ENCODE assay signal across 9 mouse cellular contexts in the genomic region with DNA sequence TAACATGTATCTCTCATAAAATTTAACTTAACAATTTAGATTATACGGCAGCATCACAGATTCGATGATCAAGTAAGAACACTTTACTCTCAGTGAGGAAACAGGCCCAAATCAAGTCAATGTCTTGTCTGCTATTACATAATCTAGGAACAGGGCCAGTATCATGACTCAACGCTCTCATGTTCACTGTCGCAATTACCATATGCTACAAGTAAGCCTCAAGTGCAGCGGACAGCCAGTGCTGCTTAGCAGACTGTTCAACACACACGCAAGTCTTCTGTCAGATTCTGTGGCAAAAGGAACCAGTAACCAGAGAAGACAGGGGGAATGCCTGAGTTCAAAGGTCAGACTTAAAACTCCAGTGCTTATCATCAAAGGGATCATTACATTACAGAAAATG. TPM values are rescaled to one million over a fixed set of nuclear protein-coding genes. Genes with fewer than 3 reads are reported as not detected.
DNase-seq lines count a peak whose midpoint lies in the region; ATAC-seq and TF ChIP-seq lines count a peak whose summit lies in the region.
"Had no signal": no experiment of that assay in that cellular context is flagged by ENCODE, and none has a peak within 500 bp of the region (broad histone marks: within the 10 kb centered on the region; RNA-seq: fewer than 3 reads in every experiment).

No protein-coding gene starts in this region.

- H3K27ac ChIP-seq in limb, embryonic 14.5 days (replicated peaks; ENCODE audit: low read depth, low read length) = no peak overlapping the region
- no peak overlapping the region for H3K27ac ChIP-seq in limb, embryonic 10.5 days
- H3K27ac ChIP-seq in bone marrow macrophage, adult 2 months (ENCODE audit: insufficient read depth, low read depth, low read length) = peak overlapping the region; percentile 35
- peak overlapping the region; percentile 87 for H3K27ac ChIP-seq in layer of hippocampus, adult 2 months
- H3K27ac ChIP-seq: liver, embryonic 13.5 days had no signal

- H3K4me3 ChIP-seq in limb, embryonic 14.5 days (replicated peaks; ENCODE audit: low read length) = no peak overlapping the region
- no peak overlapping the region for H3K4me3 ChIP-seq in limb, embryonic 10.5 days
- no peak overlapping the region for H3K4me3 ChIP-seq in bone marrow macrophage, adult 2 months (ENCODE audit: insufficient read depth, low read length)
- no peak overlapping the region for H3K4me3 ChIP-seq in layer of hippocampus, adult 2 months
- H3K4me3 ChIP-seq: liver, embryonic 13.5 days had no signal

- TF ChIP-seq CTCF in bone marrow macrophage, adult 2 months (IDR thresholded peaks at IDR 0.05; ENCODE audit: low read depth, low read length) = no peak
- TF ChIP-seq CTCF in layer of hippocampus, adult 2 months (conservative IDR thresholded peaks at IDR 0.05) = no peak

- H3K4me1 ChIP-seq in limb, embryonic 14.5 days (ENCODE audit: control insufficient read depth, insufficient read depth, low read length) = no peaks in the 10 kb centered on the region
- no peaks in the 10 kb centered on the region for H3K4me1 ChIP-seq in limb, embryonic 10.5 days
- peaks cover 15% of the 10 kb centered on the region for H3K4me1 ChIP-seq in bone marrow macrophage, adult 2 months (ENCODE audit: control insufficient read depth, insufficient read depth, low read length)

- no peak overlapping the region for H3K9ac ChIP-seq in limb, embryonic 14.5 days (ENCODE audit: low read depth, low read length, severe bottlenecking)
- H3K9ac ChIP-seq: liver, embryonic 13.5 days had no signal

- WGBS in limb, embryonic 14.5 days = 67% methylated on average over 6 of the region's 6 CpGs
- 81% methylated on average over 6 of the region's 6 CpGs for WGBS in limb, embryonic 10.5 days

- no peak for TF ChIP-seq POLR2A in limb, embryonic 14.5 days (IDR thresholded peaks at IDR 0.05; ENCODE audit: borderline replicate concordance, extremely low read depth, insufficient read depth, insufficient read length)
- no peak for TF ChIP-seq POLR2A in bone marrow macrophage, adult 2 months (IDR thresholded peaks at IDR 0.05; ENCODE audit: borderline replicate concordance, low read depth, low read length)

- H3K27me3 ChIP-seq in limb, embryonic 14.5 days (ENCODE audit: control insufficient read depth, insufficient read depth, low read length) = no peaks in the 10 kb centered on the region
- no peaks in the 10 kb centered on the region for H3K27me3 ChIP-seq in limb, embryonic 10.5 days (ENCODE audit: low read depth, poor library complexity, severe bottlenecking)
- H3K27me3 ChIP-seq: liver, embryonic 13.5 days had no signal

- H3K36me3 ChIP-seq in limb, embryonic 14.5 days (ENCODE audit: control insufficient read depth, insufficient read depth, low read length) = peaks cover 44% of the 10 kb centered on the region
- peaks cover 79% of the 10 kb centered on the region for H3K36me3 ChIP-seq in limb, embryonic 10.5 days

- no peaks in the 10 kb centered on the region for H3K9me3 ChIP-seq in limb, embryonic 14.5 days (ENCODE audit: control insufficient read depth, low read length)
- H3K9me3 ChIP-seq in limb, embryonic 10.5 days (replicated peaks) = no peaks in the 10 kb centered on the region
- H3K9me3 ChIP-seq: liver, embryonic 13.5 days had no signal

- ATAC-seq in limb, embryonic 14.5 days (ENCODE audit: low FRiP score, low read depth) = peak; percentile 63
- ATAC-seq in monocyte, adult 5-6 weeks (replicated peaks; ENCODE audit: insufficient number of reproducible peaks, low FRiP score, low TSS enrichment, poor library complexity, severe bottlenecking) = peak; percentile 66; the same call in 1 of the 2 replicates
- no peak for ATAC-seq in inflammation-experienced regulatory T-cells, adult 6 months

- DNase-seq in limb, embryonic 14.5 days (ENCODE audit: low spot score) = peak; percentile 65
- no peak for DNase-seq in limb, embryonic 10.5 days (ENCODE audit: low spot score)
- peak; percentile 93 for DNase-seq in fibroblast of lung, adult 2 months (ENCODE audit: low read depth)
- peak; percentile 67 to 89 for DNase-seq in layer of hippocampus, adult 2 months (ENCODE audit: low spot score in 2 of 2)
- no peak for DNase-seq in embryo, embryonic 10 days (ENCODE audit: low spot score)
- DNase-seq: liver, embryonic 13.5 days had no signal

- no peak overlapping the region for H3K4me2 ChIP-seq in limb, embryonic 14.5 days (replicated peaks; ENCODE audit: low read depth, low read length, severe bottlenecking)
- H3K4me2 ChIP-seq: liver, embryonic 13.5 days had no signal

RNA-seq across cellular contexts. Expression of a gene that starts 20.1 kb away (rescaled TPM):
- 91.8 and 103 TPM in 2 replicates for polyA plus RNA-seq in limb, embryonic 14.5 days (2012; rRNA removed)
- polyA plus RNA-seq in limb, embryonic 14.5 days (2014; fragmentation: Nextera tagmentation; extraction: Ambion mirVana) = 158 and 175 TPM in 2 replicates
- polyA plus RNA-seq in limb, embryonic 10.5 days (2016; fragmentation: Nextera tagmentation; extraction: Ambion mirVana) = 83.6 and 109 TPM in 2 replicates
- polyA plus RNA-seq in bone marrow macrophage, adult 2 months (2012; ENCODE audit: insufficient read depth, insufficient read length, missing spikeins) = 15.8 and 16.1 TPM in 2 replicates
- 10 to 100 TPM; 25.0 to 29.9 TPM for total RNA-seq in layer of hippocampus, adult 2 months (2021)
- total RNA-seq in monocyte, adult 5-6 weeks (2017) = 4.4 to 6.4 TPM (median 5.1 TPM) in 3 replicates
- polyA plus RNA-seq in inflammation-experienced regulatory T-cells, adult 6 months (2017; shearing (Covaris generic)) = 10 to 100 TPM; 18.6 to 22.8 (median 22.1) TPM

RNA-seq across cellular contexts. Expression of a gene that starts 45.4 kb away (rescaled TPM):
- polyA plus RNA-seq in limb, embryonic 14.5 days (2012; rRNA removed) = 39.9 and 44.2 TPM in 2 replicates
- 132 and 137 TPM in 2 replicates for polyA plus RNA-seq in limb, embryonic 14.5 days (2014; fragmentation: Nextera tagmentation; extraction: Ambion mirVana)
- 53.4 and 64.7 TPM in 2 replicates for polyA plus RNA-seq in limb, embryonic 10.5 days (2016; fragmentation: Nextera tagmentation; extraction: Ambion mirVana)
- polyA plus RNA-seq in bone marrow macrophage, adult 2 months (2012; ENCODE audit: insufficient read depth, insufficient read length, missing spikeins) = 61.3 and 69.7 TPM in 2 replicates
- total RNA-seq in layer of hippocampus, adult 2 months (2021) = 10 to 100 TPM; 54.2 to 56.8 TPM
- total RNA-seq in monocyte, adult 5-6 weeks (2017) = 102 to 122 TPM (median 106 TPM) in 3 replicates
- 10 to 100 TPM; 48.4 to 62.8 (median 60.1) TPM for polyA plus RNA-seq in inflammation-experienced regulatory T-cells, adult 6 months (2017; shearing (Covaris generic))

Comparison
In these comparisons a context has a peak if more than half of its experiments do, and no peak if none do; other contexts are left out.
1. DNase-seq: peak in limb, embryonic 14.5 days (single experiment), fibroblast of lung, adult 2 months (single experiment) and layer of hippocampus, adult 2 months (2 of 2); none in limb, embryonic 10.5 days (single experiment) and embryo, embryonic 10 days (single experiment).
2. H3K27ac ChIP-seq: peak in bone marrow macrophage, adult 2 months (single experiment) and layer of hippocampus, adult 2 months (single experiment); none in limb, embryonic 14.5 days (single experiment) and limb, embryonic 10.5 days (single experiment).